Comparison of ENCODE assay signal across 20 mouse cellular contexts in genomic region chr12:80135173-80135572, GRCm38 (mm10). TPM values are rescaled to one million over a fixed set of nuclear protein-coding genes. Genes with fewer than 3 reads are reported as not detected.
DNase-seq lines count a peak whose midpoint lies in the region; ATAC-seq and TF ChIP-seq lines count a peak whose summit lies in the region.
"Had no signal": no experiment of that assay in that cellular context is flagged by ENCODE, and none has a peak within 500 bp of the region (broad histone marks: within the 10 kb centered on the region; RNA-seq: fewer than 3 reads in every experiment).

No protein-coding gene starts in this region.

- H3K9me3 ChIP-seq in forebrain, embryonic 10.5 days, result no peaks in the 10 kb centered on the region
- no peaks in the 10 kb centered on the region for H3K9me3 ChIP-seq in forebrain, embryonic 12.5 days
- H3K9me3 ChIP-seq in kidney, embryonic 16.5 days (ENCODE audit: low read length), result no peaks in the 10 kb centered on the region
- H3K9me3 ChIP-seq: forebrain, embryonic 13.5 days; heart, embryonic 12.5 days; limb, embryonic 12.5 days; liver, embryonic 15.5 days; midbrain, embryonic 13.5 days; neural tube, embryonic 12.5 days had no signal

- H3K4me3 ChIP-seq in forebrain, embryonic 10.5 days, result no peak overlapping the region
- H3K4me3 ChIP-seq in forebrain, embryonic 12.5 days (replicated peaks), result no peak overlapping the region
- no peak overlapping the region for H3K4me3 ChIP-seq in kidney, adult 2 months (ENCODE audit: insufficient read depth, low read depth, low read length)
- H3K4me3 ChIP-seq in kidney, embryonic 16.5 days (ENCODE audit: low read length), result no peak overlapping the region
- H3K4me3 ChIP-seq: forebrain, embryonic 13.5 days; heart, embryonic 12.5 days; limb, embryonic 12.5 days; liver, embryonic 15.5 days; midbrain, embryonic 13.5 days; neural tube, embryonic 12.5 days had no signal

- WGBS in forebrain, embryonic 10.5 days, result 91% methylated on average over 8 of the region's 8 CpGs
- WGBS in forebrain, embryonic 12.5 days, result 93% methylated on average over 8 of the region's 8 CpGs
- 61% methylated on average over 8 of the region's 8 CpGs for WGBS in kidney, adult 2 months
- WGBS in kidney, embryonic 16.5 days, result 87% methylated on average over 8 of the region's 8 CpGs

- no peak for DNase-seq in forebrain, embryonic 10.5 days (ENCODE audit: extremely low spot score, low spot score)
- peak; percentile 31 for DNase-seq in kidney, adult 2 months
- peak; percentile 88 for DNase-seq in lung, postnatal 36 days
- no peak for DNase-seq in T-cell, adult 2 months (ENCODE audit: low spot score)
- DNase-seq in layer of hippocampus, adult 9-11 months, result no peak
- DNase-seq: cerebellum, adult 2 months; cerebellum, postnatal 36 days; kidney, adult 8-10 months; right cerebral cortex, adult 18-20 months; thymus, postnatal 36 days had no signal

- no peaks in the 10 kb centered on the region for H3K36me3 ChIP-seq in forebrain, embryonic 10.5 days (replicated peaks)
- no peaks in the 10 kb centered on the region for H3K36me3 ChIP-seq in forebrain, embryonic 12.5 days (replicated peaks)
- H3K36me3 ChIP-seq in kidney, adult 2 months (ENCODE audit: control insufficient read depth, insufficient read depth, low read length), result no peaks in the 10 kb centered on the region
- H3K36me3 ChIP-seq in kidney, embryonic 16.5 days (ENCODE audit: insufficient read depth, low read length), result no peaks in the 10 kb centered on the region
- H3K36me3 ChIP-seq: heart, embryonic 12.5 days; limb, embryonic 12.5 days; liver, embryonic 15.5 days; midbrain, embryonic 13.5 days; neural tube, embryonic 12.5 days had no signal

- ATAC-seq in forebrain, embryonic 12.5 days (ENCODE audit: low FRiP score), result no peak
- no peak for ATAC-seq in kidney, embryonic 16.5 days (ENCODE audit: low FRiP score, low TSS enrichment)
- peak; percentile 24; the same call in 1 of the 2 replicates for ATAC-seq in granulocyte monocyte progenitor cell, adult 5-6 weeks (replicated peaks; ENCODE audit: poor library complexity, severe bottlenecking)
- ATAC-seq: CD4-positive, CD25-positive, alpha-beta regulatory T cell, adult 4 months; forebrain, embryonic 13.5 days; midbrain, embryonic 13.5 days had no signal

- 0 out of 2 replicates have a peak overlapping the region, but pooled peaks have one; percentile 2 for H3K27ac ChIP-seq in forebrain, embryonic 10.5 days
- H3K27ac ChIP-seq in forebrain, embryonic 12.5 days, result no peak overlapping the region
- H3K27ac ChIP-seq in kidney, adult 2 months (ENCODE audit: insufficient read depth, low read depth, low read length), result no peak overlapping the region
- H3K27ac ChIP-seq in kidney, embryonic 16.5 days (ENCODE audit: low read length), result no peak overlapping the region
- H3K27ac ChIP-seq: forebrain, embryonic 13.5 days; limb, embryonic 12.5 days; liver, embryonic 15.5 days; midbrain, embryonic 13.5 days; neural tube, embryonic 12.5 days had no signal

- no peak overlapping the region for H3K4me2 ChIP-seq in forebrain, embryonic 12.5 days
- no peak overlapping the region for H3K4me2 ChIP-seq in kidney, embryonic 16.5 days (replicated peaks; ENCODE audit: low read depth, low read length)
- H3K4me2 ChIP-seq: forebrain, embryonic 13.5 days; heart, embryonic 12.5 days; limb, embryonic 12.5 days; liver, embryonic 15.5 days; midbrain, embryonic 13.5 days; neural tube, embryonic 12.5 days had no signal

- TF ChIP-seq CTCF in kidney, adult 2 months (conservative IDR thresholded peaks at IDR 0.05; ENCODE audit: insufficient read depth, insufficient read length, low read depth, low read length), result no peak

- H3K9ac ChIP-seq in forebrain, embryonic 12.5 days, result no peak overlapping the region
- no peak overlapping the region for H3K9ac ChIP-seq in kidney, embryonic 16.5 days (replicated peaks; ENCODE audit: low read length)
- H3K9ac ChIP-seq: forebrain, embryonic 13.5 days; heart, embryonic 12.5 days; limb, embryonic 12.5 days; liver, embryonic 15.5 days; midbrain, embryonic 13.5 days; neural tube, embryonic 12.5 days had no signal

- peaks cover 34% of the 10 kb centered on the region for H3K4me1 ChIP-seq in forebrain, embryonic 10.5 days
- H3K4me1 ChIP-seq in forebrain, embryonic 12.5 days, result peaks cover 25% of the 10 kb centered on the region
- peaks cover 16% of the 10 kb centered on the region for H3K4me1 ChIP-seq in kidney, adult 2 months (ENCODE audit: control insufficient read depth, insufficient read depth, low read length)
- H3K4me1 ChIP-seq in kidney, embryonic 16.5 days (ENCODE audit: insufficient read depth, low read length), result peaks cover 19% of the 10 kb centered on the region

- H3K27me3 ChIP-seq in forebrain, embryonic 10.5 days (ENCODE audit: poor library complexity, severe bottlenecking), result peaks cover 12% of the 10 kb centered on the region
- H3K27me3 ChIP-seq in forebrain, embryonic 12.5 days, result no peaks in the 10 kb centered on the region
- H3K27me3 ChIP-seq in kidney, adult 2 months (replicated peaks; ENCODE audit: control insufficient read depth, insufficient read depth, low read length), result no peaks in the 10 kb centered on the region
- no peaks in the 10 kb centered on the region for H3K27me3 ChIP-seq in kidney, embryonic 16.5 days (ENCODE audit: insufficient read depth, low read length)
- H3K27me3 ChIP-seq: forebrain, embryonic 13.5 days; heart, embryonic 12.5 days; limb, embryonic 12.5 days; liver, embryonic 15.5 days; midbrain, embryonic 13.5 days; neural tube, embryonic 12.5 days had no signal

- TF ChIP-seq POLR2A in kidney, adult 2 months (IDR thresholded peaks at IDR 0.05; ENCODE audit: low read depth, low read length), result no peak

RNA-seq across cellular contexts. Expression of gene Zfp36l1, which starts 22.4 kb away (rescaled TPM):
- 121 and 129 TPM in 2 replicates for polyA plus RNA-seq in forebrain, embryonic 10.5 days (2016; fragmentation: Nextera tagmentation; extraction: Ambion mirVana)
- polyA plus RNA-seq in forebrain, embryonic 12.5 days (2016; fragmentation: Nextera tagmentation; extraction: Ambion mirVana), result 91.5 and 96.5 TPM in 2 replicates
- 109 and 111 TPM in 2 replicates for polyA plus RNA-seq in kidney, adult 2 months (2012; rRNA removed)
- 130 and 153 TPM in 2 replicates for polyA plus RNA-seq in kidney, embryonic 16.5 days (2015; fragmentation: Nextera tagmentation; extraction: Ambion mirVana)
- 1.9 and 8.5 TPM in 2 replicates for total RNA-seq in granulocyte monocyte progenitor cell, adult 5-6 weeks (2014; fragmentation: Nextera tagmentation)
- total RNA-seq in granulocyte monocyte progenitor cell, adult 5-6 weeks (2017), result 0.36 and 0.56 TPM in 2 replicates

Comparison
In these comparisons a context has a peak if more than half of its experiments do, and no peak if none do; other contexts are left out.
1. DNase-seq: peak in kidney, adult 2 months (single experiment) and lung, postnatal 36 days (single experiment); none in forebrain, embryonic 10.5 days (single experiment), T-cell, adult 2 months (single experiment) and layer of hippocampus, adult 9-11 months (single experiment).